Mouse (Mus musculus) retina, embryonic 14.5 days (tissue): ENCODE measurements around the gene Fgd2.
"Not testable (repeated sequence)": the region's sequence is repeated elsewhere in the genome, so short reads cannot be mapped to it uniquely, and the experiment has no call there.

Source experiments
- DNase-seq: peaks from one replicate; pipeline ENCODE4 v3.0.0-alpha.2; 2015; ENCODE audit warnings: low spot score

Fgd2 gene

GRCm38 (mm10) chr17:29336266-29336990 lies 24.3 kb upstream of the Fgd2 start:
- no peak for DNase-seq

GRCm38 (mm10) chr17:29337979-29338823 lies 22.5 kb upstream of the Fgd2 start:
- no peak for DNase-seq

GRCm38 (mm10) chr17:29339170-29339768 lies 21.4 kb upstream of the Fgd2 start:
- DNase-seq = no peak

- no peak for DNase-seq
Observed at GRCm38 (mm10) chr17:29340406-29341261, 20.1 kb upstream of the Fgd2 start.

GRCm38 (mm10) chr17:29341591-29342003 lies 19.1 kb upstream of the Fgd2 start:
- no peak for DNase-seq

- DNase-seq = no peak
Observed at GRCm38 (mm10) chr17:29342010-29342910, 18.5 kb upstream of the Fgd2 start.

- no peak for DNase-seq
Observed at GRCm38 (mm10) chr17:29343241-29343640, 17.5 kb upstream of the Fgd2 start.

GRCm38 (mm10) chr17:29345272-29345671 lies 15.4 kb upstream of the Fgd2 start:
- DNase-seq = no peak

- DNase-seq = peak; percentile 24
Observed at GRCm38 (mm10) chr17:29346496-29347125, 14.1 kb upstream of the Fgd2 start.

- DNase-seq = no peak
Observed at GRCm38 (mm10) chr17:29347126-29347644, 13.5 kb upstream of the Fgd2 start.

- DNase-seq = peak; percentile 99
Observed at GRCm38 (mm10) chr17:29347645-29348256, 13.0 kb upstream of the Fgd2 start, which contains the start of gene Mtch1. Gene Mtch1 (minus strand): TSS chr17:29347934.

GRCm38 (mm10) chr17:29348996-29349395 lies 11.7 kb upstream of the Fgd2 start:
- no peak for DNase-seq

- DNase-seq = not testable (repeated sequence)
Observed at GRCm38 (mm10) chr17:29351056-29351455, 9.7 kb upstream of the Fgd2 start.

- DNase-seq = peak; percentile 58
Observed at GRCm38 (mm10) chr17:29355461-29355840, 5.3 kb upstream of the Fgd2 start.

GRCm38 (mm10) chr17:29355841-29356478 lies 4.8 kb upstream of the Fgd2 start:
- DNase-seq = peak; percentile 64

GRCm38 (mm10) chr17:29356479-29356856 lies 4.2 kb upstream of the Fgd2 start:
- DNase-seq = peak; percentile 92

- no peak for DNase-seq
Observed at GRCm38 (mm10) chr17:29356882-29357281, 3.8 kb upstream of the Fgd2 start.

- no peak for DNase-seq
Observed at GRCm38 (mm10) chr17:29358928-29359327, 1.8 kb upstream of the Fgd2 start.
